Mouse (Mus musculus): ENCODE results near the gene Ccdc51.

The Ccdc51 gene

GRCm38 (mm10) chr9:109113331-109113730, 31.0 kb downstream of the Ccdc51 start:
- in situ Hi-C loops (cut with MboI; ENCODE audit: unreplicated experiment in 2 of 2): loop anchor here in 1 of 2 experiments (25.0 kb wide), 1 partner anchor 974 kb away; no protein-coding TSS in a partner anchor

GRCm38 (mm10) chr9:109114276-109114675, 32.0 kb downstream of the Ccdc51 start:
- in situ Hi-C loops (cut with MboI; ENCODE audit: unreplicated experiment in 2 of 2): loop anchor here in 1 of 2 experiments (25.0 kb wide), 1 partner anchor 973 kb away; no protein-coding TSS in a partner anchor

- in situ Hi-C loops (cut with MboI; ENCODE audit: unreplicated experiment in 2 of 2): loop anchor here in 1 of 2 experiments (5.0 to 25.0 kb wide), 2 partner anchors 68 to 972 kb away; no protein-coding TSS in a partner anchor
Observed at GRCm38 (mm10) chr9:109114871-109115270, 32.6 kb downstream of the Ccdc51 start.

GRCm38 (mm10) chr9:109116205-109116604, 33.9 kb downstream of the Ccdc51 start:
- in situ Hi-C loops (cut with MboI; ENCODE audit: unreplicated experiment in 2 of 2): loop anchor here in 1 of 2 experiments (5.0 to 25.0 kb wide), 2 partner anchors 69 to 971 kb away; no protein-coding TSS in a partner anchor

GRCm38 (mm10) chr9:109118106-109118505, 35.8 kb downstream of the Ccdc51 start:
- in situ Hi-C loops (cut with MboI; ENCODE audit: unreplicated experiment in 2 of 2): loop anchor here in 1 of 2 experiments (5.0 to 25.0 kb wide), 2 partner anchors 71 to 969 kb away; no protein-coding TSS in a partner anchor

GRCm38 (mm10) chr9:109119571-109119970, 37.3 kb downstream of the Ccdc51 start:
- in situ Hi-C loops (cut with MboI; ENCODE audit: unreplicated experiment in 2 of 2): loop anchor here in 1 of 2 experiments (5.0 to 25.0 kb wide), 2 partner anchors 72 to 968 kb away; no protein-coding TSS in a partner anchor

- in situ Hi-C loops (cut with MboI; ENCODE audit: unreplicated experiment in 2 of 2): loop anchor here (5.0 to 25.0 kb wide), 5 partner anchors 74 to 966 kb away; no protein-coding TSS in a partner anchor
Observed at GRCm38 (mm10) chr9:109120956-109121355, 38.7 kb downstream of the Ccdc51 start.

GRCm38 (mm10) chr9:109122553-109123085, 40.3 kb downstream of the Ccdc51 start:
- in situ Hi-C loops (cut with MboI; ENCODE audit: unreplicated experiment in 2 of 2): loop anchor here (5.0 to 25.0 kb wide), 5 partner anchors 75 to 965 kb away; no protein-coding TSS in a partner anchor

- in situ Hi-C loops (cut with MboI; ENCODE audit: unreplicated experiment in 2 of 2): loop anchor here (5.0 to 25.0 kb wide), 5 partner anchors 76 to 964 kb away; no protein-coding TSS in a partner anchor
Observed at GRCm38 (mm10) chr9:109123266-109123665, 41.0 kb downstream of the Ccdc51 start.

GRCm38 (mm10) chr9:109124164-109124563, 41.9 kb downstream of the Ccdc51 start:
- in situ Hi-C loops (cut with MboI; ENCODE audit: unreplicated experiment in 2 of 2): loop anchor here (5.0 to 25.0 kb wide), 5 partner anchors 77 to 963 kb away; no protein-coding TSS in a partner anchor

- in situ Hi-C loops (cut with MboI; ENCODE audit: unreplicated experiment in 2 of 2): loop anchor here (10.0 to 25.0 kb wide), 2 partner anchors 740 to 1162 kb away; no protein-coding TSS in a partner anchor
Observed at GRCm38 (mm10) chr9:109125043-109125442, 42.8 kb downstream of the Ccdc51 start.

- in situ Hi-C loops (cut with MboI; ENCODE audit: unreplicated experiment in 2 of 2): loop anchor here (10.0 to 25.0 kb wide), 2 partner anchors 739 to 1162 kb away; no protein-coding TSS in a partner anchor
Observed at GRCm38 (mm10) chr9:109125481-109125880, 43.2 kb downstream of the Ccdc51 start.

GRCm38 (mm10) chr9:109127076-109127475, 44.8 kb downstream of the Ccdc51 start:
- in situ Hi-C loops (cut with MboI; ENCODE audit: unreplicated experiment in 2 of 2): loop anchor here (10.0 to 25.0 kb wide), 2 partner anchors 738 to 1160 kb away; no protein-coding TSS in a partner anchor

GRCm38 (mm10) chr9:109128211-109128610, 45.9 kb downstream of the Ccdc51 start:
- in situ Hi-C loops (cut with MboI; ENCODE audit: unreplicated experiment in 2 of 2): loop anchor here (10.0 to 25.0 kb wide), 2 partner anchors 737 to 1159 kb away; no protein-coding TSS in a partner anchor

- in situ Hi-C loops (cut with MboI; ENCODE audit: unreplicated experiment in 2 of 2): loop anchor here in 1 of 2 experiments (25.0 kb wide), 1 partner anchor 1157 kb away; no protein-coding TSS in a partner anchor
Observed at GRCm38 (mm10) chr9:109130076-109130475, 47.8 kb downstream of the Ccdc51 start.

GRCm38 (mm10) chr9:109140414-109140813, 58.1 kb downstream of the Ccdc51 start:
- in situ Hi-C loops (cut with MboI; ENCODE audit: unreplicated experiment in 2 of 2): loop anchor here in 1 of 2 experiments (25.0 kb wide), 1 partner anchor 1147 kb away; no protein-coding TSS in a partner anchor

All from v-Abl transformed pro-B cells (cell line).